In the genomic region with DNA sequence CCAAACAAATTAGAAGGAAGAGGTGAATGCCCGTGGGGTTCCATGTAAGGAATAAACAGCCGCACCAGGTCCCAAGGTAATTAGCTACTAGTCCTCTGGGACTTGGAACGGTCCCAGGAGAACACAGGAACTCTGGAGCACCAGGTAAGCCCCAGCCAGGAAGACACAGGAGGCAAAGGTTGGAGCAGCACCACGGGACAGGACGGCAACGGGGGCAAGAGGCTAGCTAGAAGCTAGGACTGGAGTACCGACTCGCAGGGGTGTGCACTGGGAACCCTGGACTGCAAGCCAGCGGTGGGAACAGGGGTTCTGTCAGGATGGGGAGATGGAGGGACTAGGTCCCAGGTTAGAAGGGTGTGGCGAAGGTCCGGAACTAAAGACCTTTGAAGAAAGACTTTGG, we compare ENCODE assay signal across 8 mouse cellular contexts. TPM values are rescaled to one million over a fixed set of nuclear protein-coding genes. Genes with fewer than 3 reads are reported as not detected.
DNase-seq lines count a peak whose midpoint lies in the region; ATAC-seq and TF ChIP-seq lines count a peak whose summit lies in the region.

No protein-coding gene starts in this region.

- peak overlapping the region; percentile 86 for H3K4me2 ChIP-seq in intestine, embryonic 16.5 days (ENCODE audit: low read depth, low read length)
- peak overlapping the region; percentile 95 for H3K4me2 ChIP-seq in liver, postnatal 0 days (ENCODE audit: low read depth, low read length)

- no peaks in the 10 kb centered on the region for H3K27me3 ChIP-seq in heart, adult 2 months (ENCODE audit: control insufficient read depth, insufficient read depth, low read length)
- H3K27me3 ChIP-seq in intestine, embryonic 16.5 days (replicated peaks; ENCODE audit: control insufficient read depth, insufficient read depth, low read length): no peaks in the 10 kb centered on the region
- H3K27me3 ChIP-seq in liver, postnatal 0 days (ENCODE audit: insufficient read depth, low read length): no peaks in the 10 kb centered on the region

- no peak for TF ChIP-seq CTCF in heart, adult 2 months (IDR thresholded peaks at IDR 0.05)
- no peak for TF ChIP-seq CTCF in liver, postnatal 0 days (IDR thresholded peaks at IDR 0.05; ENCODE audit: low read depth)

- WGBS in heart, adult 2 months: 6% methylated on average over 11 of the region's 11 CpGs
- WGBS in intestine, embryonic 16.5 days: 3% methylated on average over 11 of the region's 11 CpGs
- WGBS in liver, postnatal 0 days (ENCODE audit: insufficient replicate concordance): 6% methylated on average over 11 of the region's 11 CpGs

- peak overlapping the region; percentile 94 for H3K27ac ChIP-seq in heart, adult 2 months
- H3K27ac ChIP-seq in intestine, embryonic 16.5 days (ENCODE audit: low read length): peak overlapping the region; percentile 45; the same call in 1 of the 2 replicates
- H3K27ac ChIP-seq in liver, postnatal 0 days (ENCODE audit: low read depth): peak overlapping the region; percentile 60; the same call in 1 of the 2 replicates

- no peaks in the 10 kb centered on the region; the same call in 1 of the 2 replicates for H3K36me3 ChIP-seq in heart, adult 2 months (ENCODE audit: control insufficient read depth, insufficient read depth, low read length)
- H3K36me3 ChIP-seq in intestine, embryonic 16.5 days (ENCODE audit: control insufficient read depth, insufficient read depth, low read length): no peaks in the 10 kb centered on the region
- no peaks in the 10 kb centered on the region for H3K36me3 ChIP-seq in liver, postnatal 0 days (replicated peaks; ENCODE audit: insufficient read depth, low read length)

- H3K4me3 ChIP-seq in heart, adult 2 months: peak overlapping the region; percentile 97
- peak overlapping the region; percentile 90 for H3K4me3 ChIP-seq in intestine, embryonic 16.5 days (ENCODE audit: low read length)
- H3K4me3 ChIP-seq in liver, postnatal 0 days (ENCODE audit: low read depth, low read length): peak overlapping the region; percentile 97

- intact Hi-C loops in heart, adult 2 months (cut with DNase I): loop anchor here (2.0 kb wide), 1 partner anchor 14 kb away; no protein-coding TSS in a partner anchor

- no peak for TF ChIP-seq POLR2A in heart, adult 2 months (IDR thresholded peaks at IDR 0.05; ENCODE audit: insufficient read depth, low read depth, low read length)

- H3K9ac ChIP-seq in heart, adult 2 months (ENCODE audit: low read depth, low read length): peak overlapping the region; percentile 98
- peak overlapping the region; percentile 90 for H3K9ac ChIP-seq in intestine, embryonic 16.5 days (ENCODE audit: low read depth, low read length)
- peak overlapping the region; percentile 91 for H3K9ac ChIP-seq in liver, postnatal 0 days (replicated peaks)

- H3K79me2 ChIP-seq in heart, adult 2 months (replicated peaks; ENCODE audit: control insufficient read depth, insufficient read depth, low read length): peaks cover 6% of the 10 kb centered on the region

- TF ChIP-seq EP300 in heart, adult 2 months (IDR thresholded peaks at IDR 0.05; ENCODE audit: insufficient read depth, low read depth, low read length): no peak
- no peak for TF ChIP-seq EP300 in liver, postnatal 0 days (IDR thresholded peaks at IDR 0.05; ENCODE audit: low read depth)

- ATAC-seq in erythroblast, adult 5-6 weeks (replicated peaks; ENCODE audit: low FRiP score, poor library complexity, severe bottlenecking): 0 out of 2 replicates have a peak, but pooled peaks have one; percentile 15
- peak; percentile 32 for ATAC-seq in intestine, embryonic 16.5 days
- peak; percentile 1; the same call in 1 of the 2 replicates for ATAC-seq in liver, postnatal 0 days

- DNase-seq in heart, adult 2 months: no peak
- DNase-seq in heart, adult 9 months (ENCODE audit: low spot score in 2 of 2): no peak
- peak; percentile 47 for DNase-seq in NIH3T3 (ENCODE audit: low read depth)
- peak; percentile 30 for DNase-seq in liver, postnatal 0 days
- DNase-seq in urinary bladder, postnatal 4 days (ENCODE audit: low spot score in 2 of 2): no peak
- DNase-seq in layer of hippocampus, adult 9-10 months (ENCODE audit: low spot score): no peak

- peaks cover 8% of the 10 kb centered on the region for H3K4me1 ChIP-seq in heart, adult 2 months (ENCODE audit: control insufficient read depth, insufficient read depth, low read length)
- peaks cover 10% of the 10 kb centered on the region for H3K4me1 ChIP-seq in intestine, embryonic 16.5 days (ENCODE audit: control insufficient read depth, insufficient read depth, low read length)
- peaks cover 24% of the 10 kb centered on the region for H3K4me1 ChIP-seq in liver, postnatal 0 days (ENCODE audit: insufficient read depth)

- no peaks in the 10 kb centered on the region for H3K9me3 ChIP-seq in intestine, embryonic 16.5 days (ENCODE audit: control insufficient read depth, low read length)
- H3K9me3 ChIP-seq in liver, postnatal 0 days (ENCODE audit: low read length): no peaks in the 10 kb centered on the region

RNA-seq across cellular contexts. Expression of a gene that starts 15.2 kb away (rescaled TPM):
- total RNA-seq in heart, adult 2 months (2021): 10 to 100 TPM; 61.5 to 66.6 TPM
- 29.4 and 34.1 TPM in 2 replicates for polyA plus RNA-seq in heart, adult 2 months (2012; rRNA removed)
- 2.9 and 12.1 TPM in 2 replicates for total RNA-seq in erythroblast, adult 5-6 weeks (2015; ENCODE audit: low replicate concordance)
- total RNA-seq in erythroblast, adult 5-6 weeks (2017; ENCODE audit: low replicate concordance): 4.6 and 13.5 TPM in 2 replicates
- 51.4 and 56.1 TPM in 2 replicates for polyA plus RNA-seq in intestine, embryonic 16.5 days (2015; fragmentation: Nextera tagmentation; extraction: Ambion mirVana)
- polyA plus RNA-seq in liver, postnatal 0 days (2015; fragmentation: Nextera tagmentation; extraction: Ambion mirVana): 22.2 and 22.7 TPM in 2 replicates

RNA-seq across cellular contexts. Expression of a gene that starts 15.3 kb away (rescaled TPM):
- total RNA-seq in heart, adult 2 months (2021): 10 to 100 TPM; 14.0 to 14.9 TPM
- polyA plus RNA-seq in heart, adult 2 months (2012; rRNA removed): 15.8 and 23.5 TPM in 2 replicates
- 6.7 and 14.4 TPM in 2 replicates for total RNA-seq in erythroblast, adult 5-6 weeks (2015; ENCODE audit: low replicate concordance)
- total RNA-seq in erythroblast, adult 5-6 weeks (2017; ENCODE audit: low replicate concordance): 8.2 and 10.3 TPM in 2 replicates
- polyA plus RNA-seq in intestine, embryonic 16.5 days (2015; fragmentation: Nextera tagmentation; extraction: Ambion mirVana): 34.9 and 39.3 TPM in 2 replicates
- polyA plus RNA-seq in liver, postnatal 0 days (2015; fragmentation: Nextera tagmentation; extraction: Ambion mirVana): 15.7 and 17.2 TPM in 2 replicates

Comparison
In these comparisons a context has a peak if more than half of its experiments do, and no peak if none do; other contexts are left out.
1. DNase-seq: peak in NIH3T3 (single experiment) and liver, postnatal 0 days (single experiment); none in heart, adult 2 months (0 of 2), heart, adult 9 months (0 of 2), urinary bladder, postnatal 4 days (0 of 2) and layer of hippocampus, adult 9-10 months (single experiment).
2. Peak in every context shown above with its lines, with median percentiles within 50 percentile points of each other: H3K27ac ChIP-seq, H3K4me3 ChIP-seq, H3K9ac ChIP-seq and ATAC-seq.